Mouse (Mus musculus) kidney, embryonic 15.5 days (tissue): ENCODE measurements at regions not wholly inside any gene's neighbourhood (a gene's known extent, or its start where the extent isn't known, plus 50 kb on each side); places are given as distances from the start of the nearest gene placed in this dataset.

ENCODE experiments used
- ATAC-seq: fragments of 200-750 bp; cut with Nextera tagmentation; replicated peaks from 2 replicates; pipeline ENCODE4 v1.8.0; 2017; ENCODE audit warnings: moderate TSS enrichment; ENCODE audit not compliant: low FRiP score
- H3K27ac ChIP-seq: fragments of 300-500 bp; sonication (generic); 2 replicates; pipeline ENCODE4 v1.5.1; 2015; ENCODE audit warnings: mild to moderate bottlenecking, inconsistent platforms
- H3K27me3 ChIP-seq: fragments of 300-500 bp; sonication (generic); 2 replicates; pipeline ENCODE4 v1.6.1; 2015; ENCODE audit warnings: inconsistent platforms
- H3K36me3 ChIP-seq: fragments of 300-500 bp; sonication (generic); 2 replicates; pipeline ENCODE4 v1.6.1; 2015; ENCODE audit warnings: inconsistent platforms
- H3K4me1 ChIP-seq: fragments of 300-500 bp; sonication (generic); 2 replicates; pipeline ENCODE4 v1.6.1; 2015; ENCODE audit warnings: inconsistent platforms
- H3K4me2 ChIP-seq: fragments of 300-500 bp; sonication (generic); 2 replicates; pipeline ENCODE4 v1.6.1; 2015; ENCODE audit warnings: moderate library complexity, mild to moderate bottlenecking, inconsistent platforms
- H3K4me3 ChIP-seq: fragments of 300-500 bp; sonication (generic); replicated peaks from 2 replicates; pipeline ENCODE4 v1.5.1; 2015; ENCODE audit warnings: mild to moderate bottlenecking, inconsistent platforms
- H3K9ac ChIP-seq: fragments of 300-500 bp; sonication (generic); 2 replicates; pipeline ENCODE4 v1.6.1; 2015; ENCODE audit warnings: mild to moderate bottlenecking, inconsistent platforms
- H3K9me3 ChIP-seq: fragments of 300-500 bp; sonication (generic); replicated peaks from 2 replicates; pipeline ENCODE4 v1.6.1; 2016; ENCODE audit warnings: inconsistent platforms
- WGBS: fragments of 180-500 bp; shearing (Covaris S2); methylation state at CpG from one replicate; pipeline ENCODE4 v1.1.7; 2015; ENCODE audit warnings: mixed read lengths; 5-methylcytosine and 5-hydroxymethylcytosine counted together

DNA sequence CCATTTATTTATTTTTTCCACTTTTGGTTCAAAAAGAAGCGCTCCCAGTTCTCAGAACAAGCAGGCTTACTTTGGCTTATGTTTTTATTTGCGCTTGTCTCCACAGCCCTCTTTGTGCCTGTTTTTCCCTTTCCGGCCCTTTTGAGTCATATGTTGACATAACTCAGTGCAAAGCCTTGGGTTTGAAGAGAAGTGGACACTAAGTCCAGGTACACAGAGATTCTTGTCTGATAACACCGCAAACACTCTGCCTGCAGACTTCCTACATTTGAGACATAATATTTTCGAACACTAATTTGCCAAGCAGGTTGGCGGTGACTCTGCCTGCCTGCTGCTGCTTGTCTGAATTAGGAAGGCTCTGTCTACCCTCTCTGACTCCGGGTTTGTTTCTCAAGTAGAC lies 70.8 kb upstream of the Fn1 start:
- no peak overlapping the region for H3K4me3 ChIP-seq
- no peak overlapping the region for H3K27ac ChIP-seq
- ATAC-seq: no peak
- H3K4me1 ChIP-seq: no peaks in the 10 kb centered on the region
- no peak overlapping the region for H3K9ac ChIP-seq
- H3K9me3 ChIP-seq: no peaks in the 10 kb centered on the region
- no peak overlapping the region for H3K4me2 ChIP-seq
- no peaks in the 10 kb centered on the region for H3K27me3 ChIP-seq
- H3K36me3 ChIP-seq: no peaks in the 10 kb centered on the region
- WGBS: 55% methylated on average over 7 of the region's 7 CpGs

DNA sequence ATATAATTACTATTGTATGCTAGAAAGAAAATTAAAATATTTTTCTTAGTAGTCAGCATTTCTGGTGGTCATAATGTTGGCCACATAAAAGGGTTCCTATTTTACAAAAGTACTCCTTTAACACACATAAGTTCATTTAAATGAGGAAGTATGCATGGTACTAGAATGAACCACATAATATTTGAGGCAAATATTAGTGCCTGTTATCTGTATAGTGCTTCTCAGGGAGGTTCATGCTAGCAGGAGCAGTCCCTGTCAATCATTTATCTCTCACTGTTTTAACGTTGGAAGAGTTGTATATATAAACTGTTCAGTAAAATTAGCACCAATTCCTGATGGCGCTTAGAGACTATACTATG lies 70.0 kb upstream of the Fn1 start:
- WGBS: 76% methylated on average over 2 of the region's 2 CpGs
- H3K9ac ChIP-seq: no peak overlapping the region
- H3K4me2 ChIP-seq: no peak overlapping the region
- no peak overlapping the region for H3K27ac ChIP-seq
- H3K9me3 ChIP-seq: no peaks in the 10 kb centered on the region
- H3K4me3 ChIP-seq: no peak overlapping the region
- no peaks in the 10 kb centered on the region for H3K4me1 ChIP-seq
- no peaks in the 10 kb centered on the region for H3K27me3 ChIP-seq
- no peak for ATAC-seq
- no peaks in the 10 kb centered on the region for H3K36me3 ChIP-seq

DNA sequence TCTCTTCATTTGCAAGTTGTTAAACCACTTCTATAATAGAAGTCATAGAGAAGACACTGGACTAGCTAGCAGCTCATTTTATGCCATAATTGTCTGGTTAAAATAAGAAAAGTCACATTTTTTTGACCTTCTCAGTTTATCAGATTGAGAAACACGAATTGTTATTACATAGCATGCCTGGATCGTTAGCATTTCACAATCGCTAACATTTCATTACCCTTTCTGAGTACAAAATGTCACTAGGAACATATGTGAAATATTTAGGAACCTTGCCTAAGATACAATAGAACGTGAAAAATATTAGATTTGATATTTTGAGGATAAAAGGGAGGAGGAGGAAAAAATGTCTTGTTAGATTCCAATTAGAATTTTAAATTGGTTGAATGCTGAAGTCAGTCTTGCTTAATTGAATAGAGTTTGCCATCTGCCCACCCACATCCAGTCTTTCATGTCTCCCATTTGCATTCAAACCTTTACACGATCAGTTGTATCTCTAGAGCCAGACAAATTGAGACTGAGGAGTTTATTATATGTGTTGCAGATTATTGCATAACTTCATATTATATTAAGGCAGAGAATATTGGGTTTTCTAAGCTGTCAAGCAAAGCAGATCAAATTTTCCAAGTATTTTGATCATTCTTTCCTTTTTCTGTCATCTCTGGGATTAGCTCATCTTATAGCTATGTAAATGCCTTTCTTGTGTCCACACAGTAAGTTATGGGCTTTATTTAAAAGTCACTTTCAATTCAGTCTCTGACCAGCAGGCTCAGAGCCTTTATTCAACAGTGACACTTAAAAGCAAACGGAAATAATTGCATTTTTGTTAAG lies 69.4 kb upstream of the Fn1 start:
- no peak for ATAC-seq
- WGBS: 82% methylated on average over 6 of the region's 6 CpGs

More for the DNA sequence above, 69.4 kb upstream of the Fn1 start:
- Histone ChIP-seq H3K4me1 (no peaks in the 10 kb centered on the region), H3K36me3 (no peaks in the 10 kb centered on the region), H3K27me3 (no peaks in the 10 kb centered on the region), H3K27ac (no peak overlapping the region), H3K4me3 (no peak overlapping the region), H3K9ac (no peak overlapping the region), H3K9me3 (no peaks in the 10 kb centered on the region), H3K4me2 (no peak overlapping the region)
